Mouse (Mus musculus): Measurements from ENCODE around the gene Apobec3. TPM values are rescaled to one million over a fixed set of nuclear protein-coding genes. Genes with fewer than 3 reads are reported as not detected.
"Not testable (repeated sequence)": the region's sequence is repeated elsewhere in the genome, so short reads cannot be mapped to it uniquely, and the experiment has no call there.

Gene Apobec3
- polyA plus RNA-seq, 2 experiments = 12.0 to 18.0 TPM

DNA sequence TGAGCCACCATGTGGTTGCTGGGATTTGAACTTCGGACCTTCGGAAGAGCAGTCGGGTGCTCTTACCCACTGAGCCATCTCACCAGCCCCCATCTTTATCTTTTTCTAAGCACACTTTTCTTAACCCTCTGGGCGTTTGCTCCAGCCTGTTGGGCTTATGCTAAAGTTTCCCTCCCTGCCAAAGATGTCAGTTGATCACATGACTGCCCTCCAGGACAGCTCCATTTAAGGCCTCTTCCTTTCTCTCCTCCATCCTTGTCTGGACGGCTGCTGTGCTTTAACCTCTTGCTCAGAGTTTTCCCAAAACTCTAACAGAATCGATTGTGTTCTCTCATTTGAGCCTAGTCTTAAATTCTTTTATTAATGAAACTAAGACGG, 44.9 kb downstream of the Apobec3 start:
- Histone ChIP-seq H3K4me1 (ENCODE audit: control insufficient read depth, insufficient read depth, low read length) (peaks cover 8% of the 10 kb centered on the region), H3K27ac (replicated peaks; ENCODE audit: low read depth, low read length) (no peak overlapping the region), H3K4me2 (replicated peaks; ENCODE audit: low read depth, low read length, severe bottlenecking) (no peak overlapping the region), H3K9me3 (ENCODE audit: control insufficient read depth, low read length) (no peaks in the 10 kb centered on the region), H3K9ac (ENCODE audit: low read depth, low read length, severe bottlenecking) (no peak overlapping the region), H3K27me3 (ENCODE audit: control insufficient read depth, insufficient read depth, low read length) (peaks cover 36% of the 10 kb centered on the region), H3K4me3 (replicated peaks; ENCODE audit: low read length) (no peak overlapping the region), H3K36me3 (ENCODE audit: control insufficient read depth, insufficient read depth, low read length) (no peaks in the 10 kb centered on the region)
- DNase-seq (ENCODE audit: low spot score) (no peak), ATAC-seq (ENCODE audit: low FRiP score, low read depth) (no peak)
- WGBS = 72% methylated on average over 7 of the region's 7 CpGs
- TF ChIP-seq POLR2A (IDR thresholded peaks at IDR 0.05; ENCODE audit: borderline replicate concordance, extremely low read depth, insufficient read depth, insufficient read length) = no peak

GRCm38 (mm10) chr15:79939020-79939419, 47.6 kb downstream of the Apobec3 start:
- no peaks in the 10 kb centered on the region for H3K9me3 ChIP-seq (ENCODE audit: control insufficient read depth, low read length)
- no peak for TF ChIP-seq POLR2A (IDR thresholded peaks at IDR 0.05; ENCODE audit: borderline replicate concordance, extremely low read depth, insufficient read depth, insufficient read length)
- no peak for DNase-seq (ENCODE audit: low spot score)
- H3K27me3 ChIP-seq (ENCODE audit: control insufficient read depth, insufficient read depth, low read length) = peaks cover 14% of the 10 kb centered on the region; the same call in 1 of the 2 replicates
- no peaks in the 10 kb centered on the region for H3K36me3 ChIP-seq (ENCODE audit: control insufficient read depth, insufficient read depth, low read length)
- H3K4me1 ChIP-seq (ENCODE audit: control insufficient read depth, insufficient read depth, low read length) = no peaks in the 10 kb centered on the region; the same call in 1 of the 2 replicates
- no peak overlapping the region for H3K4me2 ChIP-seq (replicated peaks; ENCODE audit: low read depth, low read length, severe bottlenecking)
- no peak overlapping the region for H3K27ac ChIP-seq (replicated peaks; ENCODE audit: low read depth, low read length)
- 92% methylated on average over 12 of the region's 12 CpGs for WGBS
- no peak overlapping the region for H3K9ac ChIP-seq (ENCODE audit: low read depth, low read length, severe bottlenecking)
- no peak overlapping the region for H3K4me3 ChIP-seq (replicated peaks; ENCODE audit: low read length)
- ATAC-seq (ENCODE audit: low FRiP score, low read depth) = no peak

DNA sequence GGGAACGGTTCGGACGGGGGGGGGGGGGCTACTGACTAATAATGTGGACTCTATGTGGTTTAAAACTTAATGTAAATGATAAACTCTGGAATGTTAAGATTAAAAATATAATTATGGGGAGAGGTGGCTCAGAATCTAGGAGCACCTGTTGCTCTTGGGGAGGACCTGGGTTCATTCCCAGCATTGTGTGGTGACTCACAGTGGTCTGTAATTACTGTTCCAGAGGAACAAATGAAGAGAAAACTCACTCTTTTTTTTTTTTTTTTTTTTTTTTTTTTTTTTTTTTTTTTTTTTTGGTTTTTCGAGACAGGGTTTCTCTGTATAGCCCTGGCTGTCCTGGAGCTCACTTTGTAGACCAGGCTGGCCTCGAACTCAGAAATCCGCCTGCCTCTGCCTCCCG, 48.0 kb downstream of the Apobec3 start:
- H3K36me3 ChIP-seq (ENCODE audit: control insufficient read depth, insufficient read depth, low read length); H3K27ac ChIP-seq (replicated peaks; ENCODE audit: low read depth, low read length); H3K4me2 ChIP-seq (replicated peaks; ENCODE audit: low read depth, low read length, severe bottlenecking); H3K4me3 ChIP-seq (replicated peaks; ENCODE audit: low read length); DNase-seq (ENCODE audit: low spot score); H3K4me1 ChIP-seq (ENCODE audit: control insufficient read depth, insufficient read depth, low read length); ATAC-seq (ENCODE audit: low FRiP score, low read depth); H3K9ac ChIP-seq (ENCODE audit: low read depth, low read length, severe bottlenecking); H3K27me3 ChIP-seq (ENCODE audit: control insufficient read depth, insufficient read depth, low read length); H3K9me3 ChIP-seq (ENCODE audit: control insufficient read depth, low read length): not testable (repeated sequence)
- 92% methylated on average over 5 of the region's 7 CpGs for WGBS

DNA sequence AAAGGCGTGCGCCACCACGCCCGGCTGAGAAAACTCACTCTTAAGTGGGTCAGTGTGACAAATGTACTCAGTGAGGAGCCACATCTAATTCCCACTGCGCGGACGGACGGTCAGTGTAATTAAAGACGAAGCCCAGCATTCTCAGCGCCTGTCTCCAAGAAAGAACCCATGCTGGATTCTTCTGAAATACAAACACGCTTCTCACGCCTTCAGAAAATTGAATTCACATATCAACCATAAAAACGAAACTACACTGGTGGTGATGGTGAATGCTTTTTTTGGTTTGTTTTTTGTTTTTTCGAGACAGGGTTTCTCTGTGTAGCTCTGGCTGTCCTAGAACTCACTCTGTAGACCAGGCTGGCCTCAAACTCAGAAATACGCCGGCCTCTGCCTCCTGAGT, 48.5 kb downstream of the Apobec3 start:
- DNase-seq (ENCODE audit: low spot score) = no peak
- Histone ChIP-seq H3K4me2 (replicated peaks; ENCODE audit: low read depth, low read length, severe bottlenecking) (no peak overlapping the region), H3K9ac (ENCODE audit: low read depth, low read length, severe bottlenecking) (no peak overlapping the region), H3K9me3 (ENCODE audit: control insufficient read depth, low read length) (no peaks in the 10 kb centered on the region), H3K36me3 (ENCODE audit: control insufficient read depth, insufficient read depth, low read length) (no peaks in the 10 kb centered on the region), H3K4me3 (replicated peaks; ENCODE audit: low read length) (no peak overlapping the region), H3K27ac (replicated peaks; ENCODE audit: low read depth, low read length) (no peak overlapping the region), H3K4me1 (ENCODE audit: control insufficient read depth, insufficient read depth, low read length) (no peaks in the 10 kb centered on the region), H3K27me3 (ENCODE audit: control insufficient read depth, insufficient read depth, low read length) (peaks cover 5% of the 10 kb centered on the region; the same call in 1 of the 2 replicates)
- TF ChIP-seq POLR2A (IDR thresholded peaks at IDR 0.05; ENCODE audit: borderline replicate concordance, extremely low read depth, insufficient read depth, insufficient read length) = no peak
- WGBS = 90% methylated on average over 16 of the region's 16 CpGs
- ATAC-seq (ENCODE audit: low FRiP score, low read depth) = no peak

- H3K27me3 ChIP-seq (ENCODE audit: control insufficient read depth, insufficient read depth, low read length) = no peaks in the 10 kb centered on the region
- H3K9me3 ChIP-seq (ENCODE audit: control insufficient read depth, low read length) = no peaks in the 10 kb centered on the region
- no peaks in the 10 kb centered on the region for H3K4me1 ChIP-seq (ENCODE audit: control insufficient read depth, insufficient read depth, low read length)
- no peaks in the 10 kb centered on the region for H3K36me3 ChIP-seq (ENCODE audit: control insufficient read depth, insufficient read depth, low read length)
- no peak for ATAC-seq (ENCODE audit: low FRiP score, low read depth)
- WGBS = 22% methylated on average over 8 of the region's 8 CpGs
- peak; percentile 38 for DNase-seq (ENCODE audit: low spot score)
- no peak overlapping the region for H3K4me2 ChIP-seq (replicated peaks; ENCODE audit: low read depth, low read length, severe bottlenecking)
- TF ChIP-seq POLR2A (IDR thresholded peaks at IDR 0.05; ENCODE audit: borderline replicate concordance, extremely low read depth, insufficient read depth, insufficient read length) = no peak
- H3K4me3 ChIP-seq (replicated peaks; ENCODE audit: low read length) = no peak overlapping the region
- no peak overlapping the region for H3K27ac ChIP-seq (replicated peaks; ENCODE audit: low read depth, low read length)
- H3K9ac ChIP-seq (ENCODE audit: low read depth, low read length, severe bottlenecking) = no peak overlapping the region
Observed at GRCm38 (mm10) chr15:79940932-79941331, 49.5 kb downstream of the Apobec3 start.

DNA sequence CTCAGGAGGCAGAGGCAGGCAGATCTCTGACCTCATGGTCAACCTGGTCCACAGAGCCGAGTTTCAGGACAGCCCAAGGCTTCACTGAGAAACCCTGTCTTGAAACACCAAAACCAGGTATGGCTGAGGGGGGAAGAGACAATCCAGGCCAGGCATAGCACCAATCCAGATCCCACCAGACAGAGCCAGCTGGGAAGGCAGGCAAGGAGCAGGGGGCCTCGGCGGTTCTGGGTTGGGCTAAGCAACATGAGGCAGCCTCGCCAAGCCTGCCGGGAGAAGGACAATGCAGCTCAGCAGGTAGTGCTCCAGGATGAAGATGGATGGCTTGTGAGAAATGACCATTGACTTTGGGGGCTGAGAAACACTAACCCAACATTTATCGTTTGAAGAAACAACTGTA, 51.1 kb downstream of the Apobec3 start:
- Histone ChIP-seq H3K27me3 (ENCODE audit: control insufficient read depth, insufficient read depth, low read length) (no peaks in the 10 kb centered on the region), H3K36me3 (ENCODE audit: control insufficient read depth, insufficient read depth, low read length) (no peaks in the 10 kb centered on the region), H3K4me2 (replicated peaks; ENCODE audit: low read depth, low read length, severe bottlenecking) (no peak overlapping the region), H3K4me3 (replicated peaks; ENCODE audit: low read length) (no peak overlapping the region), H3K27ac (replicated peaks; ENCODE audit: low read depth, low read length) (no peak overlapping the region), H3K9ac (ENCODE audit: low read depth, low read length, severe bottlenecking) (no peak overlapping the region), H3K9me3 (ENCODE audit: control insufficient read depth, low read length) (no peaks in the 10 kb centered on the region), H3K4me1 (ENCODE audit: control insufficient read depth, insufficient read depth, low read length) (no peaks in the 10 kb centered on the region)
- DNase-seq (ENCODE audit: low spot score) = no peak
- 86% methylated on average over 6 of the region's 6 CpGs for WGBS
- ATAC-seq (ENCODE audit: low FRiP score, low read depth) = no peak
- TF ChIP-seq POLR2A (IDR thresholded peaks at IDR 0.05; ENCODE audit: borderline replicate concordance, extremely low read depth, insufficient read depth, insufficient read length) = no peak
